Mouse (Mus musculus) natural killer cell, adult 2 months (primary cell): Measurements from ENCODE around the gene Ntm.

Source experiments
- DNase-seq, 2 experiments: peaks; one replicate each; pipeline ENCODE4 v3.0.0; 2022; ENCODE audit warnings: low spot score in 2 of 2

Ntm gene

GRCm38 (mm10) chr9:29657761-29658465 is 305.0 kb downstream of the Ntm start:
- no peak for DNase-seq

GRCm38 (mm10) chr9:29654885-29655284 is 308.1 kb downstream of the Ntm start:
- DNase-seq, result no peak

- DNase-seq, result no peak
Observed at GRCm38 (mm10) chr9:29653678-29654235, 309.2 kb downstream of the Ntm start.

GRCm38 (mm10) chr9:29652854-29653253 is 310.1 kb downstream of the Ntm start:
- DNase-seq, result no peak

GRCm38 (mm10) chr9:29651856-29652255 is 311.1 kb downstream of the Ntm start:
- no peak for DNase-seq

GRCm38 (mm10) chr9:29651226-29651625 is 311.7 kb downstream of the Ntm start:
- no peak for DNase-seq

GRCm38 (mm10) chr9:29650679-29651078 is 312.3 kb downstream of the Ntm start:
- DNase-seq, result no peak

GRCm38 (mm10) chr9:29650266-29650665 is 312.7 kb downstream of the Ntm start:
- DNase-seq, result no peak

GRCm38 (mm10) chr9:29648256-29648655 is 314.7 kb downstream of the Ntm start:
- no peak for DNase-seq

GRCm38 (mm10) chr9:29647764-29648163 is 315.2 kb downstream of the Ntm start:
- DNase-seq, result no peak

GRCm38 (mm10) chr9:29645796-29646400 is 317.0 kb downstream of the Ntm start:
- DNase-seq, result no peak

- DNase-seq, result no peak
Observed at GRCm38 (mm10) chr9:29642997-29643657, 319.8 kb downstream of the Ntm start.

GRCm38 (mm10) chr9:29637335-29637734 is 325.6 kb downstream of the Ntm start:
- no peak for DNase-seq

- DNase-seq, result no peak
Observed at GRCm38 (mm10) chr9:29617181-29617580, 345.8 kb downstream of the Ntm start.

GRCm38 (mm10) chr9:29612020-29612612 is 350.8 kb downstream of the Ntm start:
- DNase-seq, result no peak

GRCm38 (mm10) chr9:29610867-29611266 is 352.1 kb downstream of the Ntm start:
- DNase-seq, result no peak

- DNase-seq, result no peak
Observed at GRCm38 (mm10) chr9:29597665-29598064, 365.3 kb downstream of the Ntm start.

GRCm38 (mm10) chr9:29595321-29595720 is 367.6 kb downstream of the Ntm start:
- no peak for DNase-seq

- DNase-seq, result no peak
Observed at GRCm38 (mm10) chr9:29594537-29595294, 368.2 kb downstream of the Ntm start.

- no peak for DNase-seq
Observed at GRCm38 (mm10) chr9:29587376-29587775, 375.6 kb downstream of the Ntm start.

GRCm38 (mm10) chr9:29586381-29586770 is 376.6 kb downstream of the Ntm start:
- no peak for DNase-seq
